Mouse (Mus musculus) C2C12 (cell line): ENCODE results near the gene Rabl6. TPM values are rescaled to one million over a fixed set of nuclear protein-coding genes. Genes with fewer than 3 reads are reported as not detected.
"Not testable (repeated sequence)": the region's sequence is repeated elsewhere in the genome, so short reads cannot be mapped to it uniquely, and the experiment has no call there.

Experiments
- H3K27me3 ChIP-seq: one replicate; pipeline ENCODE4 v1.6.1; 2011; ENCODE audit not compliant: control insufficient read depth, insufficient read depth, insufficient read length
- H3K36me3 ChIP-seq: one replicate; pipeline ENCODE4 v1.6.1; 2011; ENCODE audit not compliant: control insufficient read depth, insufficient read depth
- H3K4me3 ChIP-seq: one replicate; pipeline ENCODE4 v1.5.1; 2011; ENCODE audit warnings: mild to moderate bottlenecking, control low read depth; ENCODE audit not compliant: poor library complexity, insufficient read depth, severe bottlenecking
- H3K79me2 ChIP-seq: one replicate; pipeline ENCODE4 v1.6.1; 2011; ENCODE audit not compliant: control insufficient read depth, insufficient read depth
- H3K79me3 ChIP-seq: one replicate; pipeline ENCODE4 v1.6.1; 2011; ENCODE audit warnings: low read depth, control low read depth
- H3ac ChIP-seq: one replicate; pipeline ENCODE3; 2011; ENCODE audit warnings: low read depth; ENCODE audit not compliant: control insufficient read depth, insufficient read length
- CEBPB ChIP-seq: IDR thresholded peaks from one replicate; pipeline ENCODE4 v1.6.1; 2011; ENCODE audit warnings: low read depth, mild to moderate bottlenecking, control low read depth, moderate library complexity
- CTCF ChIP-seq: IDR thresholded peaks from one replicate; pipeline ENCODE4 v1.5.1; 2011; ENCODE audit not compliant: control insufficient read depth, insufficient read depth, insufficient read length
- FOSL1 ChIP-seq: IDR thresholded peaks from one replicate; pipeline ENCODE4 v1.8.0; 2011; ENCODE audit warnings: mild to moderate bottlenecking, low read length; ENCODE audit not compliant: poor library complexity, insufficient read depth, severe bottlenecking
- MAX ChIP-seq: IDR thresholded peaks from one replicate; pipeline ENCODE4 v1.6.1; 2011; ENCODE audit warnings: mild to moderate bottlenecking, control low read depth
- MYOD1 ChIP-seq: IDR thresholded peaks from one replicate; pipeline ENCODE4 v1.6.1; 2011; ENCODE audit warnings: low read depth; ENCODE audit not compliant: control insufficient read depth, insufficient read length
- MYOG ChIP-seq: IDR thresholded peaks from one replicate; pipeline ENCODE4 v1.6.1; 2011; ENCODE audit not compliant: control insufficient read depth, insufficient read length; ENCODE audit errors: extremely low read depth
- USF1 ChIP-seq: IDR thresholded peaks from one replicate; pipeline ENCODE4 v1.6.1; 2011; ENCODE audit warnings: low read depth, mild to moderate bottlenecking, control low read depth, moderate library complexity
- polyA plus RNA-seq: library from polyadenylated mRNA; unstranded; fragments of >200 nt; fragmentation: generic; extraction: Trizol; gene quantifications from one replicate; pipeline ENCODE4 v1.2.1, GENCODE M21; 2012; ENCODE audit warnings: missing spikeins

The Rabl6 gene
- polyA plus RNA-seq, 1 experiment, result 58.9 TPM

GRCm38 (mm10) chr2:25557964-25558360, 50.4 kb downstream of the Rabl6 start:
- H3ac ChIP-seq, result peak overlapping the region; percentile 87
- H3K79me3 ChIP-seq, result peaks cover 25% of the 10 kb centered on the region
- peaks cover 49% of the 10 kb centered on the region for H3K79me2 ChIP-seq
- TF ChIP-seq USF1, result no peak
- no peak for TF ChIP-seq CTCF
- no peak for TF ChIP-seq CEBPB
- no peak for TF ChIP-seq MAX
- TF ChIP-seq MYOD1, result no peak
- H3K4me3 ChIP-seq, result peak overlapping the region; percentile 98
- no peaks in the 10 kb centered on the region for H3K27me3 ChIP-seq
- peaks cover 35% of the 10 kb centered on the region for H3K36me3 ChIP-seq

GRCm38 (mm10) chr2:25557221-25557963, 50.9 kb downstream of the Rabl6 start, which contains the start of gene Edf1:
TSS of gene Edf1 (plus strand) at chr2:25557847.
- Histone ChIP-seq H3K4me3 (peak within 1 kb of the TSS; percentile 98), H3K27me3 (no peaks in the 10 kb centered on the region), H3K79me3 (peaks cover 25% of the 10 kb centered on the region), H3ac (peak within 1 kb of the TSS; percentile 87), H3K36me3 (peaks cover 32% of the 10 kb centered on the region), H3K79me2 (peaks cover 49% of the 10 kb centered on the region)
- no peak for TF ChIP-seq MYOD1
- TF ChIP-seq CTCF, result no peak
- no peak for TF ChIP-seq USF1
- no peak for TF ChIP-seq CEBPB

GRCm38 (mm10) chr2:25556296-25556695, 52.0 kb downstream of the Rabl6 start:
- Histone ChIP-seq H3ac (no peak overlapping the region), H3K27me3 (no peaks in the 10 kb centered on the region), H3K4me3 (no peak overlapping the region), H3K79me2 (peaks cover 44% of the 10 kb centered on the region), H3K79me3 (peaks cover 25% of the 10 kb centered on the region), H3K36me3 (peaks cover 23% of the 10 kb centered on the region)
- TF ChIP-seq MAX, result no peak
- no peak for TF ChIP-seq MYOD1
- TF ChIP-seq CTCF, result no peak
- no peak for TF ChIP-seq MYOG
- no peak for TF ChIP-seq CEBPB
- TF ChIP-seq USF1, result no peak

GRCm38 (mm10) chr2:25555479-25555878, 52.8 kb downstream of the Rabl6 start:
- not testable (repeated sequence) for H3ac ChIP-seq, H3K27me3 ChIP-seq, H3K4me3 ChIP-seq
- Histone ChIP-seq H3K79me3 (peaks cover 25% of the 10 kb centered on the region), H3K36me3 (peaks cover 15% of the 10 kb centered on the region), H3K79me2 (peaks cover 37% of the 10 kb centered on the region)

GRCm38 (mm10) chr2:25553171-25553786, 55.0 kb downstream of the Rabl6 start:
- H3K79me2 ChIP-seq, result peaks cover 15% of the 10 kb centered on the region
- not testable (repeated sequence) for H3K36me3 ChIP-seq, H3ac ChIP-seq, H3K4me3 ChIP-seq, H3K27me3 ChIP-seq, H3K79me3 ChIP-seq

- H3K27me3 ChIP-seq, result no peaks in the 10 kb centered on the region
- TF ChIP-seq CTCF (peak; percentile 76), USF1 (peak; percentile 22), MYOD1 (no peak), FOSL1 (no peak), CEBPB (no peak), MAX (no peak), MYOG (no peak)
- H3K79me3 ChIP-seq, result peaks cover 2% of the 10 kb centered on the region
- no peaks in the 10 kb centered on the region for H3K36me3 ChIP-seq
- H3K79me2 ChIP-seq, result peaks cover 4% of the 10 kb centered on the region
- no peak overlapping the region for H3ac ChIP-seq
- no peak overlapping the region for H3K4me3 ChIP-seq
Measured at GRCm38 (mm10) chr2:25551186-25551585, 57.1 kb downstream of the Rabl6 start.
